Mouse (Mus musculus): ENCODE measurements around the gene Epha3. TPM values are rescaled to one million over a fixed set of nuclear protein-coding genes. Genes with fewer than 3 reads are reported as not detected.

Epha3 gene
- polyA plus RNA-seq, 1 experiment: not detected

DNA sequence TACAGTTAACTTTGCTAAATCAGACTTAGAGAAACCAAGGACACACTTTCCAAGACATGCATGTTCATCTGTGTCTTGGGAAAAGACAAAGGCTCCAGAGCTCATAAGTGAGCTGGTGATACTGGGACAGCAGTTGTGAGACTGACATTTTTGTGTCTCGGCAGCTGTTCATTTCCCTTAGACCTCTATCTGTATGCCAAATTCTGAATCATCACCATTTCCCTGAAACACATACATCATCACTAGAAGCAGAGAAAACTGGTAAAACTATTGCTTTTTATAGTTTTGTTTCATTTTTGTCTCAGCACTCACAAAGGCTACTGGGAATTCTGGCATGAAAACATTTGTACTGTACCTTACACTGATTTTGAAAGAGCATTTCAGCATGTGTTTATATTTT lies 70.2 kb downstream of the Epha3 start:
- no peak overlapping the region for H3K4me3 ChIP-seq (replicated peaks)
- TF ChIP-seq FLI1 (IDR thresholded peaks at IDR 0.05; ENCODE audit: low read length): no peak
- TF ChIP-seq GATA1 (IDR thresholded peaks at IDR 0.05; ENCODE audit: borderline replicate concordance, low read length): no peak

DNA sequence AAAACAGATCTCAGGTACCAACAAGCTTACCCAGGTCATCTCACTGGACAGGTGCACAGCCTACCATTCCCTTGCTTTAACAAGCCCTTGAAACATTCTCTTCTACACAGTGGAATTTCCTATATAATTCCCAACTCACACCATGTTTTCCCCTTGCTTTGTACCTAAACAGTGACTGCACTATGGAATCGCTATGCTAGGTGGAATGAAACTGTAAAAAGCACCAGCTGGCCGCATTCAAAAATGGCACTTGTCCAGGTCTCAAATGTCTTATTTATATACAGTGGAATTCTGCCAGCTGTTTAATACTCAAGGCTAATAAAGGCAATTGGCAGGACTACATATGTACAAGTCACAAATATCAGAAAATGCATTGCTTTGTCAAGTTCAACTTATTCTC lies 71.9 kb downstream of the Epha3 start:
- H3K4me3 ChIP-seq (replicated peaks): no peak overlapping the region
- no peaks in the 10 kb centered on the region for H3K4me1 ChIP-seq
- H3K36me3 ChIP-seq (replicated peaks; ENCODE audit: low read length): no peaks in the 10 kb centered on the region
- no peaks in the 10 kb centered on the region for H3K27me3 ChIP-seq (replicated peaks)
- TF ChIP-seq GATA1 (IDR thresholded peaks at IDR 0.05; ENCODE audit: borderline replicate concordance, low read length) (no peak), FLI1 (IDR thresholded peaks at IDR 0.05; ENCODE audit: low read length) (no peak)
- H3K9me3 ChIP-seq: no peaks in the 10 kb centered on the region; the same call in 1 of the 2 replicates

More for the DNA sequence above, 70.2 kb downstream of the Epha3 start:
- Histone ChIP-seq H3K36me3 (replicated peaks; ENCODE audit: low read length) (no peaks in the 10 kb centered on the region), H3K27me3 (replicated peaks) (no peaks in the 10 kb centered on the region), H3K4me1 (no peaks in the 10 kb centered on the region), H3K9me3 (no peaks in the 10 kb centered on the region; the same call in 1 of the 2 replicates)

GRCm38 (mm10) chr16:63783544-63783943 lies 80.4 kb downstream of the Epha3 start:
- Histone ChIP-seq H3K36me3 (replicated peaks; ENCODE audit: low read length) (no peaks in the 10 kb centered on the region), H3K4me3 (replicated peaks) (no peak overlapping the region), H3K9me3 (no peaks in the 10 kb centered on the region; the same call in 1 of the 2 replicates), H3K4me1 (no peaks in the 10 kb centered on the region), H3K27me3 (replicated peaks) (no peaks in the 10 kb centered on the region)
- no peak for TF ChIP-seq FLI1 (IDR thresholded peaks at IDR 0.05; ENCODE audit: low read length)
- TF ChIP-seq GATA1 (IDR thresholded peaks at IDR 0.05; ENCODE audit: borderline replicate concordance, low read length): no peak

DNA sequence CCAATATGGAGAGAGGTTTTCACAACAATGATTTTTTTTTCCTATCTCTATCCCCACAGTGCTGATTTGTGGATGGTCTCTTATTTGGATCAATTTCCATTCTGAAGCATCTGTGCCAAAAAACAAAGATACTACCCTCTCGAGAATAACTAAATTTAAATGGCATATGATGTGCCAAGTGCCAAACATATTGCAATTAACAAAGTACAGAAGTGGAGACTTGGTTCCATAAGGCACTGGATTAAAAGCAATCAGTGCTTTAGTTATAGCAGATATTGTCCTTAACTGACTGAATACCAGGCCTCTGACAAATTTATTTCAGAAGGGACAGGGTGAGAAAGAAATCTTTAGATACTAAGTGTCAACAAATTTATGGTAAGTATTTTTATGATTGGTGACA lies 81.9 kb downstream of the Epha3 start:
- TF ChIP-seq GATA1 (IDR thresholded peaks at IDR 0.05; ENCODE audit: borderline replicate concordance, low read length) (no peak), FLI1 (IDR thresholded peaks at IDR 0.05; ENCODE audit: low read length) (no peak)
- no peaks in the 10 kb centered on the region for H3K27me3 ChIP-seq (replicated peaks)
- no peaks in the 10 kb centered on the region for H3K4me1 ChIP-seq
- H3K9me3 ChIP-seq: no peaks in the 10 kb centered on the region; the same call in 1 of the 2 replicates
- H3K4me3 ChIP-seq (replicated peaks): no peak overlapping the region
- H3K36me3 ChIP-seq (replicated peaks; ENCODE audit: low read length): no peaks in the 10 kb centered on the region

- H3K4me1 ChIP-seq: no peaks in the 10 kb centered on the region
- H3K27me3 ChIP-seq (replicated peaks): no peaks in the 10 kb centered on the region
- TF ChIP-seq GATA1 (IDR thresholded peaks at IDR 0.05; ENCODE audit: borderline replicate concordance, low read length) (no peak), FLI1 (IDR thresholded peaks at IDR 0.05; ENCODE audit: low read length) (no peak)
- no peaks in the 10 kb centered on the region for H3K36me3 ChIP-seq (replicated peaks; ENCODE audit: low read length)
- H3K9me3 ChIP-seq: no peaks in the 10 kb centered on the region; the same call in 1 of the 2 replicates
- no peak overlapping the region for H3K4me3 ChIP-seq (replicated peaks)
Observed at GRCm38 (mm10) chr16:63780151-63780550, 83.8 kb downstream of the Epha3 start.

- Histone ChIP-seq H3K4me3 (replicated peaks) (no peak overlapping the region), H3K27me3 (replicated peaks) (no peaks in the 10 kb centered on the region), H3K36me3 (replicated peaks; ENCODE audit: low read length) (no peaks in the 10 kb centered on the region), H3K4me1 (no peaks in the 10 kb centered on the region), H3K9me3 (no peaks in the 10 kb centered on the region; the same call in 1 of the 2 replicates)
- no peak for TF ChIP-seq FLI1 (IDR thresholded peaks at IDR 0.05; ENCODE audit: low read length)
- no peak for TF ChIP-seq GATA1 (IDR thresholded peaks at IDR 0.05; ENCODE audit: borderline replicate concordance, low read length)
Observed at GRCm38 (mm10) chr16:63777811-63778210, 86.2 kb downstream of the Epha3 start.

GRCm38 (mm10) chr16:63772566-63772965 lies 91.4 kb downstream of the Epha3 start:
- H3K36me3 ChIP-seq (replicated peaks; ENCODE audit: low read length): no peaks in the 10 kb centered on the region
- H3K4me3 ChIP-seq (replicated peaks): no peak overlapping the region
- H3K4me1 ChIP-seq: no peaks in the 10 kb centered on the region
- H3K9me3 ChIP-seq: no peaks in the 10 kb centered on the region
- H3K27me3 ChIP-seq (replicated peaks): no peaks in the 10 kb centered on the region
- no peak for TF ChIP-seq FLI1 (IDR thresholded peaks at IDR 0.05; ENCODE audit: low read length)
- no peak for TF ChIP-seq GATA1 (IDR thresholded peaks at IDR 0.05; ENCODE audit: borderline replicate concordance, low read length)

- H3K27me3 ChIP-seq (replicated peaks): no peaks in the 10 kb centered on the region
- H3K9me3 ChIP-seq: no peaks in the 10 kb centered on the region
- TF ChIP-seq GATA1 (IDR thresholded peaks at IDR 0.05; ENCODE audit: borderline replicate concordance, low read length) (no peak), FLI1 (IDR thresholded peaks at IDR 0.05; ENCODE audit: low read length) (no peak)
- H3K4me3 ChIP-seq (replicated peaks): no peak overlapping the region
- no peaks in the 10 kb centered on the region for H3K4me1 ChIP-seq
- H3K36me3 ChIP-seq (replicated peaks; ENCODE audit: low read length): no peaks in the 10 kb centered on the region
Observed at GRCm38 (mm10) chr16:63767589-63767988, 96.4 kb downstream of the Epha3 start.

GRCm38 (mm10) chr16:63761177-63761576 lies 102.8 kb downstream of the Epha3 start:
- no peak overlapping the region for H3K4me3 ChIP-seq (replicated peaks)
- TF ChIP-seq GATA1 (IDR thresholded peaks at IDR 0.05; ENCODE audit: borderline replicate concordance, low read length): no peak
- no peaks in the 10 kb centered on the region for H3K27me3 ChIP-seq (replicated peaks)
- H3K36me3 ChIP-seq (replicated peaks; ENCODE audit: low read length): no peaks in the 10 kb centered on the region
- no peaks in the 10 kb centered on the region for H3K4me1 ChIP-seq
- 0 out of 2 replicates have a peak, but pooled peaks cover 4% of the 10 kb centered on the region for H3K9me3 ChIP-seq

- Histone ChIP-seq H3K9me3 (0 out of 2 replicates have a peak, but pooled peaks cover 4% of the 10 kb centered on the region), H3K27me3 (replicated peaks) (no peaks in the 10 kb centered on the region), H3K4me1 (no peaks in the 10 kb centered on the region), H3K4me3 (replicated peaks) (no peak overlapping the region), H3K36me3 (replicated peaks; ENCODE audit: low read length) (no peaks in the 10 kb centered on the region)
- TF ChIP-seq GATA1 (IDR thresholded peaks at IDR 0.05; ENCODE audit: borderline replicate concordance, low read length): no peak
- TF ChIP-seq FLI1 (IDR thresholded peaks at IDR 0.05; ENCODE audit: low read length): no peak
Observed at GRCm38 (mm10) chr16:63760112-63760511, 103.9 kb downstream of the Epha3 start.

DNA sequence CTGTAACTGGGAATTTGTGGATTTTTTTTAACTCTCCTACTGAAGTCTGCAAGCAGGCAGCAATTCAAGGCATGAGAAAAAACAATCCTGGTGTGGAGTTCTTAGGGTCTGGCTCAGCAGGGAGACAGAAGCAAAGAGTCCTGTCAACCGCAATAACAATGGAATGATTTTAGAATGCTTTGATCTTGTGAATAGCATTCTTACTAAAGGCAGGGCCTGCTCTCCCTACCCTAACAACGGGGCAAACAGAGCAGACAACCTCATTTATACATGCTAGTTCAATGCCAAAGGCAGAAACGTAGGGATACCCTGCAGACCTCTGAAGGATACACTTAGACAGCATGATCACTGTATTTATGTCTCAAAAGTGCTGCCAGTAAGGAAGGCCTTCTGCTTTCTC lies 110.9 kb downstream of the Epha3 start:
- Histone ChIP-seq H3K4me1 (no peaks in the 10 kb centered on the region), H3K36me3 (replicated peaks; ENCODE audit: low read length) (no peaks in the 10 kb centered on the region), H3K4me3 (replicated peaks) (no peak overlapping the region), H3K27me3 (replicated peaks) (no peaks in the 10 kb centered on the region), H3K9me3 (0 out of 2 replicates have a peak, but pooled peaks cover 3% of the 10 kb centered on the region)
- TF ChIP-seq FLI1 (IDR thresholded peaks at IDR 0.05; ENCODE audit: low read length) (no peak), GATA1 (IDR thresholded peaks at IDR 0.05; ENCODE audit: borderline replicate concordance, low read length) (no peak)
